Mouse (Mus musculus) CH12.LX (cell line): ENCODE results near the gene Pcsk2.

Experiments used
- CHD1 ChIP-seq: IDR thresholded peaks from 2 replicates; pipeline ENCODE4 v1.6.1; 2012; ENCODE audit warnings: low read depth, low read length, improper control_type of control experiment, inconsistent platforms
- CHD2 ChIP-seq: IDR thresholded peaks from 2 replicates; pipeline ENCODE4 v1.6.1; 2011; ENCODE audit warnings: low read length, improper control_type of control experiment
- CTCF ChIP-seq, 2 experiments: IDR thresholded peaks in 1 of 2; conservative IDR thresholded peaks in 1 of 2; 2 replicates each; pipeline ENCODE4 v1.5.1; 2011 to 2012; ENCODE audit warnings: low read depth in 2 of 2, low read length in 2 of 2, improper control_type of control experiment in 1 of 2, inconsistent platforms in 1 of 2, mild to moderate bottlenecking in 1 of 2, moderate library complexity in 1 of 2
- E2F4 ChIP-seq: IDR thresholded peaks from 2 replicates; pipeline ENCODE4 v1.6.1; 2011; ENCODE audit warnings: low read depth, low read length, improper control_type of control experiment; ENCODE audit not compliant: insufficient replicate concordance
- ETS1 ChIP-seq: conservative IDR thresholded peaks from 2 replicates; pipeline ENCODE4 v1.6.1; 2012; ENCODE audit warnings: low read depth, mild to moderate bottlenecking, inconsistent platforms, low read length, improper control_type of control experiment, moderate library complexity
- IRF4 ChIP-seq: IDR thresholded peaks from 2 replicates; pipeline ENCODE4 v1.6.1; 2014; ENCODE audit warnings: low read depth, mild to moderate bottlenecking, inconsistent platforms, low read length, improper control_type of control experiment
- MAFK ChIP-seq: IDR thresholded peaks from 2 replicates; pipeline ENCODE4 v1.6.1; 2011; ENCODE audit warnings: low read length, improper control_type of control experiment; ENCODE audit not compliant: insufficient replicate concordance
- MAX ChIP-seq: IDR thresholded peaks from 2 replicates; pipeline ENCODE4 v1.6.1; 2011; ENCODE audit warnings: low read length, improper control_type of control experiment
- MEF2A ChIP-seq: IDR thresholded peaks from 2 replicates; pipeline ENCODE4 v1.6.1; 2014; ENCODE audit warnings: low read depth, mild to moderate bottlenecking, inconsistent platforms, low read length, improper control_type of control experiment, borderline replicate concordance
- MXI1 ChIP-seq: IDR thresholded peaks from 2 replicates; pipeline ENCODE4 v1.6.1; 2011; ENCODE audit warnings: mild to moderate bottlenecking, low read depth, low read length, improper control_type of control experiment
- POLR2A ChIP-seq: IDR thresholded peaks from 2 replicates; pipeline ENCODE4 v1.6.1; 2011; ENCODE audit warnings: low read depth, mild to moderate bottlenecking, improper control_type of control experiment, low read length
- POLR2AphosphoS2 ChIP-seq: IDR thresholded peaks from 2 replicates; pipeline ENCODE4 v1.6.1; 2011; ENCODE audit warnings: low read depth, low read length, improper control_type of control experiment
- TCF12 ChIP-seq: IDR thresholded peaks from 2 replicates; pipeline ENCODE4 v1.6.1; 2014; ENCODE audit warnings: low read depth, mild to moderate bottlenecking, inconsistent platforms, low read length, improper control_type of control experiment
- USF1 ChIP-seq: IDR thresholded peaks from 2 replicates; pipeline ENCODE4 v1.6.1; 2014; ENCODE audit warnings: low read depth, mild to moderate bottlenecking, inconsistent platforms, low read length, improper control_type of control experiment

DNA sequence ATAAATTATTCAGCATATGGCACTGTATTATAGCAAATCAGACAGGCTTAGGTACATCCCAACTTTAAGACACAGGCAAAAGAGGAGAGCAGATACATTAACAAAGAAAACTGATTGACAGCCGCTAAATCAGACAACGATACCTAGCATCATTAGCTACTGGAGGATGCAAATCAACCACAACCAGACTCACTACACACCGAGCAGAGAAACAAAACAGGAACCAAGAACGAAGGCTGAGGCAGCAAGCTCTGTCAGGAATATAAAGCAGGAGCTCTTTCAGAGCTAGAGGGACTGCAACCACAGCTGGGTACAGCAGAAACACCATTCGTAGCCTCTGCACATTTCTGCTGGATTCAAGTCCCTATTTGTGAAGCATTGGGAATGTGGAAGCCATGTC, 298.8 kb downstream of the Pcsk2 start:
- TF ChIP-seq POLR2AphosphoS2: no peak
- no peak for TF ChIP-seq MXI1
- no peak for TF ChIP-seq CTCF (conservative IDR thresholded peaks at IDR 0.05 in 1 of 2, IDR thresholded peaks at IDR 0.05 in 1 of 2; ENCODE audit: low read depth in 2 of 2, low read length in 2 of 2)
- no peak for TF ChIP-seq MAX
- TF ChIP-seq POLR2A: no peak
- peak; percentile 75 for TF ChIP-seq IRF4
- TF ChIP-seq TCF12: no peak; the same call in 1 of the 2 replicates
- TF ChIP-seq E2F4: no peak
- TF ChIP-seq MAFK: 0 out of 2 replicates have a peak, but pooled peaks have one; percentile 37
- TF ChIP-seq ETS1: peak; percentile 34; the same call in 1 of the 2 replicates
- TF ChIP-seq MEF2A: peak; percentile 14; the same call in 1 of the 2 replicates
- TF ChIP-seq CHD1: no peak
- no peak for TF ChIP-seq CHD2
- TF ChIP-seq USF1: no peak
